Mouse (Mus musculus) erythroblast, adult 5-6 weeks (primary cell): ENCODE data around the gene Fmnl3. TPM values are rescaled to one million over a fixed set of nuclear protein-coding genes. Genes with fewer than 3 reads are reported as not detected.
"Not testable (repeated sequence)": the region's sequence is repeated elsewhere in the genome, so short reads cannot be mapped to it uniquely, and the experiment has no call there.

Experiments
- ATAC-seq: replicated peaks from 2 replicates; pipeline ENCODE4 v1.8.0; 2016; ENCODE audit warnings: moderate number of reproducible peaks, mild to moderate bottlenecking, moderate TSS enrichment, inconsistent platforms; ENCODE audit not compliant: poor library complexity, low FRiP score, severe bottlenecking
- total RNA-seq, 2 experiments: library from RNA; stranded (forward) in 1 of 2; stranded (reverse) in 1 of 2; fragments of 150-400 nt in 1 of 2; fragments of 200-764, 138-1000 nt in 1 of 2; gene quantifications; 2 replicates each; pipeline versions ENCODE4 v1.2.3 to v1.2.4; 2015 to 2017; ENCODE audit warnings: low replicate concordance in 2 of 2

Gene Fmnl3
- total RNA-seq, 2 experiments from 2014 or later = 1.2 to 3.7 TPM

GRCm38 (mm10) chr15:99390472-99391401, 20.5 kb upstream of the Fmnl3 start:
- ATAC-seq = no peak

GRCm38 (mm10) chr15:99387976-99388375, 17.7 kb upstream of the Fmnl3 start:
- ATAC-seq = no peak

DNA sequence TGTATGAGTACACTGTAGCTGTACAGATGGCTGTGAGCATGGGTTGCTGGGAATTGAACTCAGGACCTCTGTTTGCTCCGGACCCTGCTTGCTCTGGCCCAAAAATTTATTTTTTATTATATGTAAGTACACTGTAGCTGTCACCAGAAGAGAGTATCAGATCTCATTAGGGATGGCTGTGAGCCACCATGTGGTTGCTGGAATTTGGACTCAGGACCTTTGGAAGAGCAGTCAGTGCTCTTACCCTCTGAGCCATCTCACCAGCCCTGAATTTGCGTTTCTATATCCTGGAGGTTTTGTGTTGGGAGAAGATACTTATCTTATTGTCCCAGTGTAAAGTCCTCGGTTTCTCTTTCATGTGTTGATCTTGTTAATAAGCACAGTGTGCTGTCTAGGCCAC, 16.5 kb upstream of the Fmnl3 start:
- no peak for ATAC-seq

DNA sequence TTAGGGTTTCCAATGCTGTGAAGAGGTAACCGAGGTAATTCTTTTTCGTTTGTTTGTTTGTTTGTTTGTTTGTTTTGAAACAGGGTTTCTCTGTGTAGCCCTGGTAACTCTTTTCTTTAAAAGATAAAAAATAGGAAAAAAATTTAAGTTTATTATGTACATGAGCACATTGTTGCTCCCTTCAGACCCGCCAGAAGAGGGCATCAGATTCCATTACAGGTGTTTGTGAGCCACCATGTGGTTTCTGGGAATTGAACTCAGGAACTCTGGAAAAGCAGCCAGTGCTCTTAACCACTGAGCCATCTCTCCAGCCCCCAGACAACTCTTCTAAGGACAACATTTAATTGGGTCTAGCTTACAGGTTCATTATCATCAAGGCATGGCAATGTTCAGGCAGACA, 15.8 kb upstream of the Fmnl3 start:
- not testable (repeated sequence) for ATAC-seq

DNA sequence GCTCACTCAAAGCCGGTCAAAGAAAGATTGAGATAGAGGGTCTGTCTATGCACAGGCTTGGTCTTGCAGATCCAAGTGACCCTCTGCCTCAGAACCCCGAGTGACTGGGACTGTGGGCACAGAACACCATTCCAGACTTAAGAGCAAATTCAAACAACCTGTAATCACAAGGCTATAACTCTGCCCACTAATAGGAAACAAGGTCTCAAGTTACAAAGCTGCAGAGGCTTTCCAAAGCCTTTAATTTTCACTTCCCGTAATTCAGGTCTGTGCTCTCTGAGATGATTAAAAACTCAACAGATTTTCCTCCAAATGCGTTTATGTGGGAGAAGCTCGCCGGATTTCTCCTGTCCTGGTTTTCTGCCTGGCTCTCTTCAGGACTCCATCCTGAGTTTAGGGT, 13.8 kb upstream of the Fmnl3 start:
- no peak for ATAC-seq

GRCm38 (mm10) chr15:99382893-99383292, 12.6 kb upstream of the Fmnl3 start:
- ATAC-seq = no peak

GRCm38 (mm10) chr15:99376240-99376639, 6.0 kb upstream of the Fmnl3 start:
- ATAC-seq = no peak

GRCm38 (mm10) chr15:99375581-99375980, 5.3 kb upstream of the Fmnl3 start:
- no peak for ATAC-seq

GRCm38 (mm10) chr15:99375036-99375435, 4.8 kb upstream of the Fmnl3 start:
- ATAC-seq = no peak

- no peak for ATAC-seq
Observed at GRCm38 (mm10) chr15:99372761-99373160, 2.5 kb upstream of the Fmnl3 start.

GRCm38 (mm10) chr15:99371526-99372340, 1.5 kb upstream of the Fmnl3 start:
- no peak for ATAC-seq

- ATAC-seq = no peak
Observed at GRCm38 (mm10) chr15:99369391-99370171, 701 bp downstream of the Fmnl3 start.

GRCm38 (mm10) chr15:99368583-99369266, 1.6 kb downstream of the Fmnl3 start:
- ATAC-seq = no peak

DNA sequence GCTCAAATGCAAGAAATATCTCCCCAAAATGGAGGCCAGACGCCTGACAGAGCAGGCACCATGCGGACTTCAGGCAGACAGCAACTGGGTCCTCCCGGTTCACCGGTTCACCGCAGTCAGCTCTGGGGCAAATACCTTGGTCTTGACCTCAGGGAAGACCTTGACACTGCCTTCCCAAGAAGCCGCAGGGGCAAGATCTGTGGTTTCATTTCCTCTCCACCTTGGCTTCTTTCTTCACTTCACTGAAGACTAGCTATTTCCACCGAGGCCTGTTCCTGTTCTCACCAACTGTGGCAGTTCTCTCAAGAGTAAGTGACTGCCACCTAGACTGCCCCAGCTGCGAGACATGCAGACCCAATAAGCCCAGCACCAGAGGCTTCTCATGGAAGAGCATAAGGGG, 5.4 kb downstream of the Fmnl3 start:
- no peak for ATAC-seq

GRCm38 (mm10) chr15:99364022-99364530, 6.2 kb downstream of the Fmnl3 start:
- no peak for ATAC-seq

GRCm38 (mm10) chr15:99358952-99359351, 11.3 kb downstream of the Fmnl3 start:
- ATAC-seq = no peak

- ATAC-seq = no peak
Observed at GRCm38 (mm10) chr15:99356462-99356861, 13.8 kb downstream of the Fmnl3 start.

DNA sequence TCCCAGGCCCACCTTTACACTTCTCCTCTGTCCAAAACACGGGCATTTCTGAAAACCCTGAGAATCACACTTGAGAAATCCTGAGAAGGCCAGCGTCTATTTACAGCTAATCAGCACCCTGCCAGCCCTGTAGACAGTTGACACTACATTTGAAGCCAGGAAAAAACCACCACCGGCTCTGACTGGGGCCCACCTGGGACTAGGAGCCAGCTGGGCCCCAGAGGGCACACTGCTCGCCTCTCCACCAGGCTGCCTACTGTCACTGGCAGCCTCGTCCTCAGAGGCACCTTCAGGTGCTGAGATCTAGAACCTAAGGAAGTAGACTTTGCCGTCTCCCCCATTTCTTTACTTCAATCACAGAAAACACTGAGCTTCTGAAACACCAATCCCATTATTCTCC, 14.6 kb downstream of the Fmnl3 start:
- ATAC-seq = no peak

DNA sequence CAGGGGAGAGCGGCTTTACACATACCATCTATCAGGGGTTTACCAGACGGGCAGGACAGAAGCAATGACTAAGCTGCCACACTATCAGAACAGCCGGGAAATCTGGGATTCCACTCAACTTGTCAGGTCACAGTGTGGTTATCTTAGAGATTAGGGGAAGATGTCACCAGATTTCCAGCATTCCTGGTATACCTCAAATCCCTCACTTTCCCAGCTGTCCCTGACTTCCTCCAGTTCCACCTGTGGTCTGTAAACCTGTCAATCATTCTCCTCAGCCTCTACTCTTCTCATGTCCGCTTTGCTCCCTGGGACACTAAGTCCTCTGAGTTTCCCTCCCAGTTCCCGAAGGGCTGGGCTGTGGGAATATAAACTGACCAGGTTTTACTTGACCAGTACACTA, 18.0 kb downstream of the Fmnl3 start:
- no peak for ATAC-seq
